Mouse (Mus musculus) heart, postnatal 4 days (tissue): ENCODE results near the gene Mlip. TPM values are rescaled to one million over a fixed set of nuclear protein-coding genes. Genes with fewer than 3 reads are reported as not detected.
"Not testable (repeated sequence)": the region's sequence is repeated elsewhere in the genome, so short reads cannot be mapped to it uniquely, and the experiment has no call there.

Experiments used
- DNase-seq: peaks from one replicate; pipeline ENCODE4 v3.0.0; 2021
- total RNA-seq, 2 experiments: library from RNA; stranded (reverse); gene quantifications; 2 replicates each; pipeline ENCODE4 v1.2.3; 2021

Mlip gene
- total RNA-seq, 2 experiments from 2014 or later, result 159 to 165 TPM

DNA sequence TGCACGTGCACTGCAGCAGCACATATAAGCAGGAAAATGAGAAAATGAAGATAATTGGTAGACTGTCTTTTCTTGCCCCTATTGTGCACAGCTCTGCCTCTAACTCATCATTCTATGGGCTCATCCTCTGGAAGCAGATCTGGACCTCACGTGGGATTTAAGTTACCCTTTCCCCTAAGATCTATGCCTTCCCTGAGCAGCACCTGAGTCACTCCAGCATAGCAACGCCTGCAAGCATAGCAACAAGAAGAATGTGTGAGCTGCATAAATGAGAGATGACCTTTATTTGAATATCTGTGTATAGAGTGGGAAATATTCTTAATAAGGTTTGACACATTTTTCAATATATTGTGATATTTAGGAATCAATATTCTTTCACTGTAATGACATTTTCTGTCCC is 176.9 kb downstream of the Mlip start:
- DNase-seq, result no peak

GRCm38 (mm10) chr9:77172044-77172443 is 180.7 kb downstream of the Mlip start:
- no peak for DNase-seq

GRCm38 (mm10) chr9:77165877-77166276 is 186.9 kb downstream of the Mlip start:
- DNase-seq, result no peak

GRCm38 (mm10) chr9:77161764-77162163 is 191.0 kb downstream of the Mlip start:
- DNase-seq, result no peak

- DNase-seq, result no peak
These were observed 192.4 kb downstream of the Mlip start for GRCm38 (mm10) chr9:77160277-77160926.

GRCm38 (mm10) chr9:77148518-77149257 is 204.1 kb downstream of the Mlip start:
- no peak for DNase-seq

DNA sequence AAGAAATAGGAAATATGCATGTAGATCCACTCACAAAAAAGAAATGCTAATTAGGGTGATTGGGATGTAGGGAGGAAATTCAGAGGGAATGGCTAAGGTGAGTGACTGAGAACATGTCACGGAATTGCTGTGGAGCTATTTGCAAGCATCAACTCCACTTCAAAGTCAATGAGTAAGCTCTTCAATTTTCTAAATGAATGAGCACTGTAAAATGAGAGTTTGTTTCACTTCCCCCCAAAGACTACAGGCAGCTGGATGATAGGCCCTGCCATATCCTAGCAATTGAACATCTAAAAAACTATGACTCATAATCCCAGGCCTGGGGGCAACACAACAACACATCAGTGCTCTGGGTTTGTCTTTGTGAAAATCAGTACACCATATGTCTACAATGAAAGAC is 233.0 kb downstream of the Mlip start:
- no peak for DNase-seq

GRCm38 (mm10) chr9:77096886-77097285 is 255.9 kb downstream of the Mlip start:
- no peak for DNase-seq

DNA sequence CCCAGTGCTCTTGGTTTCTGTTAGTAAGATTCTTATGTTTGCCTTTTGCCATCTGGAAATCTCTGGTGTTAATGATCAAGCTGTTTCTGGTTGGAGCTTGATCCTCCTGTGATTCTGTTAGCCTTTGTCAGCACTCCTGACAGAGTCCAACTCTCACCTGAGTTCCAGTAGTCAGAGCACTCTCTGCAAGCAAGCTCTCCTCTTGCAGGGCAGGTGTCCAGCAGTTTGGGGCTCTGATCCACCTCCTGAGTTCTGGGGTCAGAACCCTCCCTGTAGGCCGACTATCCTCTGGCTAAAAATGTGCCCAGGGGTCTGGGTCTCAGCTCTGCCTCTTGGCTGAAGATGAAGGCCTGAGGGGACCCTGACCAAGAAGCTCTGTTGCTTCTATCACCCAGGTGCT is 269.5 kb downstream of the Mlip start:
- DNase-seq, result not testable (repeated sequence)

DNA sequence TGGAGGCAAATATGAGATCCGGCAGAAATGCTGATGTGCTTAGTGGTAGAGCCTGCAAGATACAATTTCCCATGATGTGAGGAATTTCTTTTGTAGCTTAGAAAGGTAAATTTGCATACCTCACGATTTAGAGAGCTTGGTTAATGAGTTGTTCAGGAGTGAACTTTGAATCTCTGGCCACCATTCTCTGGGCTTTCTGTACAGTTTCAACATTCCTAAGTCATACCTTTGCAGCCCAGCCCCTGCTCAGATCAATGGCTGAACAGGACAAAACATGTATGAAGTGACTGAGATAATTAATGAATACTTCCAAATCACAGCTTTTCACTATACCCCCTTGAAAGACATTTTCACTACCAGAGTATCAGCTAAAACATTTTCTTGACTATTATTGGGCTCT is 281.1 kb downstream of the Mlip start:
- no peak for DNase-seq

GRCm38 (mm10) chr9:77056611-77057010 is 296.2 kb downstream of the Mlip start:
- DNase-seq, result no peak

DNA sequence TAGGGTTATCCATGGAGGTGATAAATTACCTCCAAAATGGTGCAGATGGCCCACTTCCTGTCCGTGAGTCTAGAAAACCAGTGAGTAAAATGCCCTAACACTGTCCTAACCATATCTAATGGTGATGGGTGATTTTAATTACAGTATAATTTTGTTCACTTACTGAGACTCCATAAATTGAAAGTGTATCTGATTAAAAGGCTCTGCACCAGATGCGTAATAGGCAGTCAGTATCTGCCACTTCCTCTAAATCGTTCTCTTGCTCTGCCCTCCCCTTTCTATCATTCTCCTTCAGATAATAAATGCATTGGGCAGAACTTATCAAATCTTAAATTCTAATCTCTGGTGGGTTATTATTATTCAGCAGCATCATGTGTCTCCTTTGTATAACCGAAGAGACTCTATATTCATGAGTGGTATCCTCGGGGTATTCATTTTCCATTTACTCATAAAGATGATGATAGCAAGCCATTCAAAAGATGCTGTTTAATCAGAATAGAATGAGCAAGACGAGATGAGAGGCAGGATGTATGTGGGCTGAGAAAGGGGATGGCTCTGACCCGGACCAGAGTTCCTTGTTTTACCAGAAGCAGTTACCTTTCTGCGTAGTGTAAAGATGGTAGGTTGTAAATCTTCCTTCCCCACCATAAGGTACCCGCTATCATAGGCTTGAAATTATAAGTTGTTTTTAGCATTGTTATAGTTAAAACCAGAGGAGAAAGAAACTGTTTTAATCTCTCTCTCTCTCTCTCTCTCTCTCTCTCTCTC is 298.2 kb downstream of the Mlip start:
- DNase-seq, result no peak

Other genes starting within 250 kb of the Mlip start
- 10 to 100 TPM; 42.3 to 45.2 TPM for gene Lrrc1, start 191.9 kb upstream of the Mlip start, total RNA-seq